Mouse (Mus musculus) retina, adult 2 months (tissue): ENCODE measurements around the gene Lbhd1.

Experiments used
- DNase-seq: peaks from one replicate; pipeline ENCODE4 v3.0.0-alpha.2; 2012; ENCODE audit warnings: low read depth, low spot score

The Lbhd1 gene

DNA sequence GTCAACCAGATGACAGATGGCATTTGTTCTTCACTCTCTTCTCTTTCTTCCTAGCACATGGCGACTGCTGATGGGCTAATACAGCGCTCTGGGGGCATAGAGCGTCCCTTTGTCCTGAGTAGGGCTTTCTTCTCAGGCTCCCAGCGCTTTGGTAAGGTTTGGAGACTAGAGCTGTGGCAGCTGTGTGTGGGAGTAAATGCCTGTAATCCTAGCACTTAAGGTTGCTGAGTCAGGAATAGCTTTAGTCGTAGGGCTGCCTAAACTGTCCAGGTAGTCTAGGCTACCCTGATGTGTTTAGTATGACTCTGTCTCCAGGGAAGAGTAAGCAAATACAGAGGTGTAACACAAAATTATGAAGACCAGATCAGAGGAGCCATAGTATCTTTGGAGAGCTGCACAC is 28.3 kb downstream of the Lbhd1 start:
- DNase-seq, result no peak

DNA sequence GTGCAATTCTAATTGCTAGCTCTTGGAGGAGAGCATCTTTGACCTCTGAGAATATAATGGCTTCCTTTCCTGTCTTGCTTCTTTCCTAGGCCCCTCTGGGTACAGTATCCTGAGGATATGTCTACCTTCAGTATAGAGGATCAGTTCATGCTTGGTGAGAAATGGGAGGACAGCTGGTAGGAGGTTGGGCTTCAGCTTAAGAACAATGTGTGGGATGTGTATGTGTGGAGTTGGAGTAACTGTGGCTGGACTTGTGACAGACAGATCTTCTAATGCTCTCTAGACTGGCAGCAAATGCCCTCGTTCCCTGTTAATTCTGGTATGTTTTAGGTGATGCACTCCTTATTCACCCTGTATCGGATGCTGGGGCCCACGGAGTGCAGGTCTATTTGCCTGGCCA is 30.7 kb downstream of the Lbhd1 start:
- DNase-seq, result no peak

DNA sequence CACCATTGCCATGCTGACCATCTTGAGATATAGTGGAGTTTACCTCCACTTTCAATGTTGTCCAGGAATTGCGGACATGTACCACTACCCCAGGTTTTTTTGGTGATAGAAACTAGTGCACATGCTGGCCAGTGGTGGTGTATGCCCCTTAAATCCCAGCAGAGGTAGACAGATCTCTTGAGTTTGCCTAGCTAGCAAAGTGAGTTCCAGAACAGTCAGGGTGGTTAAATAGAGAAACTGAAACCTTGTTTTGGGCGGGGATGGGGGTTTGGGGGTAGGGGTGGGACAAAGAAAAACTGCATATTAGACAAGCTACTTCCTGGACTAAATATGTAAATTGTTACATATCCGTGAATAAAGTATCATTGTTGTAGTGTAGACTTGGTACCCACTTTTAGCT is 35.5 kb downstream of the Lbhd1 start:
- no peak for DNase-seq

DNA sequence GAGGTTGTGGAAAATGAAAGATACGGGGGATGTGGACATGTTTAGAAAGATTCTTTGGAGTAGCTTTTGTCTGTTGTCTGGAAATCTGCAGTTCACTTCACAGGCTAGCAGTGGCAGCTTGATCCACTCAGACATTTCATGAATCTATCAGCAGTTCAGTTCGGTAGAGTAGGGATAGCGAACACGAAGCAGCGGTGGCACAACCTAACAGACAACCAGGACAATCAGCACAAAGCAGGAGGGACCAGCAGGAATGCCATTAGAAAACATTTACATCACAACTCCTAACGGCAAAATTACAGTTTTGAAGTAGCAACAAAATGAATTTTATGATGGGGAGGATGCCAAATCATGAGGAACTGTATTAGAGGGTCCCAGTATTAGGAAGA is 36.1 kb downstream of the Lbhd1 start:
- DNase-seq, result no peak

DNA sequence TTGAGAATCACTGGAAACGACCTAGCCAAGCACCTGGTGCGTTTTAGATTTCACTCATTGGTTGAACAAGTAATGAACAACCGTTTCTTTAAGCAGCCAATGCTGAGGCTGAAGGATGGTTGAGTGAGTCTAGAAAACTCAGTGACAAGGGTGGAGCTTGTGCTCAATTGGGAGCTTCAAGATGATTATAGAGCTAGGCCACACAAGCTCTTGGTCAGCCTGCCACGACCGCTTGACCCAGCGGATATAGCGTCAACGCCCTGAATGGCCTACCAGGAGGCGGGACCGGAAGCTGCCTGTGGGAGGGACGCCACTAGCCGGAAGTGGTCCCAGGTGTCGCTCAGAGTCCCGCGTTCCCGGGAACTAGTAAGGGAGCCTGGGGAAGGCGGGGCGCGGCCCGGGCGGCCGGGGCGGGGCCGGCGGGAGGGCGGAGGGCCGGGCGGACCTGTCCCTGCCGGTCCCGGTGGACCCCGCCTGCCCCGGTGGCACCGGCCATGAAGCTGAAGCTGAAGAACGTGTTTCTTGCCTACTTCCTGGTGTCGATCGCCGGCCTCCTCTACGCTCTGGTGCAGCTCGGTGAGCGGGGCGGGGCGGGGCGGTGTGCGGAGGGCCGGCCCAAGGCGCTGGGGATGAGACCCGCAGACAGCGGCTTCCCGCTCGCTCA is 36.7 kb downstream of the Lbhd1 start, which contains the start of gene B3gat3:
Gene B3gat3 (plus strand): TSS at position 302 of the 664 bp plus-strand sequence.
- DNase-seq, result peak; percentile 86

DNA sequence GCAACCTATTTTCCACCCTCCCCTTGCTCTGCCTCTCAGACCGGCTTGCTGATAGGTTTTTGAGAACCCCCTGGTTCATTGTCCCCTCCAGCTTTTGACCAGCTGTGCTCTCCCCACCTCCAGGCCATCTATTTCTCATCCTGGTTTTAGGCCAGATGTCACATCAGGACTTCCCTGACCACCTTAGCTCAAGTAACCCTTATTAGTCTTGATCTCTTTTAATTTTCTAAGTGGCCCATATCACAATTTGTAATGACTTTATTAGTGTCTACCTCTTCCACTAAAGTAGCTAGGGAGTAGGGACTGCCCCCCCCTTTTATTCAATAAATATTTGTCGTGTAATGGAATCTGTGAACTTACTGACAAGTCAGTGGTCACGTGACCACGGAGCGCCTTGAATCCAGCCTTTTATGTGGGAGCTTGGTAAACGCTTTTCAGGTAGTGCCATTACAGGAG is 37.3 kb downstream of the Lbhd1 start:
- DNase-seq, result no peak

DNA sequence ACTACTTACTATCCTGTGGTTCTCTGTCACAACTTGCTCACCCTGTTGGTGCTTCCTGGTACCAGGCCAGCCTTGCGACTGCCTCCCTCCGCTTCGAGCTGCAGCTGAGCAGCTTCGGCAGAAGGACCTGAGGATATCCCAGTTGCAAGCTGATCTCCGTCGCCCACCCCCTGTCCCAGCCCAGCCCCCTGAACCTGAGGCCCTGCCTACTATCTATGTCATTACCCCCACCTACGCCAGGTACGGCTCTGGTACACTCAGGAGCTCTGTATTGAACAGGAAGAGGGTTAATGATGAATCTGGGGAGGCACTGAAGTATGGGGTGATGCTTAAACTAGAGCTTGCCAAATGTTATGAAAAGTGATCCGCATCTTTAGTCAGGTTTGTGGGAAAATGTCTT is 38.2 kb downstream of the Lbhd1 start:
- DNase-seq, result no peak

DNA sequence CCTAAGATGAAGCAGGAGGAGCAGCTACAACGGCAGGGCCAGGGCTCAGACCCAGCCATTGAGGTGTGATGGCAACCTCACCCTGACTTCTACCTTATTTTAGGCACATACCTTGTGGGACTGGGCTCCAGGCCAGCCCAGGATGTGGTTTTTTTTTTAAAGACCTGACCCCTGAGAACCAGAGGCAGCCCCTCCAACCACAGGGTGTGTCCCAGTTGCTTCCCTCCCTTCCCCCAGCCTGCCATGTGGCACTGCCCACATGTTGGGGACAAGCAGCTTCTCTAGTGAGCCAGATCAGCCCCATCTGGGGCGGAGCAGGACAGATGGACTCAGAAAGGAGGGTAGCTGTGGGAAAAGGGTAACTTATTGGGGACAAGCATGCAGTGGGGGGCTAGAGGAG is 43.2 kb downstream of the Lbhd1 start:
- DNase-seq, result no peak

DNA sequence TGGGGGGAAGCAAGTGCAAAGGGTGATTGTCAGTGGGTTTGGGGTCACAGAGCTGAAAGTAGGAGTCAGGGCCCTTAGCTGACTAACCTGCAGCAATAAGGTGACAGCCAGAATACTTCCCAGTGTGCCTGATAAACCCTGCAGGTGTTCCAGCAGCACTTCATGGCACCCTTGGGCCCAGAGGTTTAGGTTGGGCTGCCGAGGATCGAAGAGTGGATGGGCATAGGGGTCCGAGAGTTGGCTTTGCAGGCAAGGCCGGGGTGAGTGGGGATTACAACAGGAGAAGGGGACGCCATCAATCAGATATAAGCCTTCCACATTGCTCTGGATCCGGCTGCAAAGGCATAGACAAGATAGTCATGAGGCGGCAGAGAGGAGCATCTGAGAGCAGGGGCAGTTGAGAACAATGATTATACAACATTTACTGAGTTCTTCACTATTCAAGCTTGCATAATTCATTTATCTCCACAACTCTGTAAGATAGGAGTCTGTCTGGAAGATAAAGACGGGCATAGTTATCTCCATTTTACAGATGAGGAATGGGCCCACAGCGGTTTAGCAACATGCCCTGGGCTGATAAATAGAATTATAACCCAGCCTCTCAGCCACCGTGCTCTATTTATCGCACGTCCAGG is 44.5 kb downstream of the Lbhd1 start:
- DNase-seq, result no peak

DNA sequence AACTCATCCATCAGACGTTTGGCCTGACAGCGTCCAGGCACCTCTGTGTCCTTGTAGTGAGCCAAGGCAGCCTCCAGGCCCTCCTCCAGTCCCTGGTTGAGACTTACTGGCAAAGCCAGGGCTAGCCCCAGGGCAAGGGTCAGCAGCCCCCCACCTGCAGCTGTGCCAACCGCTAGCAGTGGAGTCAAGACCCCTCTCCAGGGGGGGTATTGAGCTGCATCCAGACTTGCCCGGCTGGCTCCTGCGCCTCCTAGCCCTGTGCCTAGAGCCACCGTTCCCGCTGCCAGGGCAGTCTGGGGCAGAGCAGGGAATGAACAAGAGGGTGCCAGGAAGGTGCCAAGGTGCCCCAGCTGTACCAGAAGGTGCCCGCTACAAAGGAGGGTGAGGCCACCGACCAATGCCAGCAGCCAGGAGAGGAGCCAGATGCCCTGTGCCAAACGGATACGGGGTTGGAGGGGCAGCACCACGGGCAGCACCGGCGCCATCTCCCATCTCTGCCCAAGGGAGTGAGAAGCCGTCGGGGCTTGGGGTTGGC is 45.2 kb downstream of the Lbhd1 start:
- DNase-seq, result no peak

DNA sequence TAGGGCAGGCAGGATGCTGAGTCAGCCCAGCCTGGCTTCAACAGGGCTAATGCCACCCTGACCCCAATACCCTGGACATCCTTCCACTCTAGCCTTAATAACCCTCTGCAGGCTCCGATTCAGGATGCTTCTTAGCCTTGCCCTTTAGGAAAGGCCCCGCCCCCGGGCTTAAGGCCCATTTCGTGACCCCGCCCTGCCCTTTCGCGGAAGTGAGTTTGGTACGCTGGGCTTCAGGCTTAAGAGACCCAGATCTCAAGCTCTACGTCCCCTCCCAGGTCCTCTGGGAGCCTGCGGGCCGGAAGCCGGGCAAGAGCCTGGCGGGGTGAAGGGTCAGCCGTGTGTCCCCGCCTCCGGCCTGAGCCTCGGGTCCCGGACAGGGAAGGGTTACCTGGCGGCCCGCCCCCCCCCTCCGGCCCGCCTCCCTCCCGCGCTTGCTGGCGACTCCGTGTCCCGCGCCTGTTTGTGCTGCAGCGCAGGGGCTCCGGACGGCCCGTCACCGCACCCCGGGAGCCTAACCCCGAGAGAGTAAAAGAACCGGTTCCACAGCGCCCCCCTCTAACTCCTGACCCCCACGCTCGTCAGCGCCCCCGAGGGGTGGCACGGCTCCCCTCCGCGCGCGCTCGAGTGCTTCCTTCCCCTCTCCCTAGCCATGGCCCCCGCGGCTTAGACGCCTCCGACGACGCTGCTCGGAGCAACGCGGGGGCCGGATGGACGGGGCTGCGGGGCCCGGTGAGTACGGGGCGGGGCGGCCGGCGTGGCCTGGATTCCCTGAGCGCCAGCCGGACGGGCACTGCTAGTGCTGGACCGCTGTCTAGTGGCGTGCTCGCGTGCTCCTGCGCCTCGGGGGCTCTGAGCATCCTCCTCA is 45.9 kb downstream of the Lbhd1 start, which contains the start of the genes Rom1 and Eml3:
Gene Rom1 (minus strand): TSS at position 133 of the 865 bp plus-strand sequence.
Gene Eml3 (plus strand): TSS at position 329 of the 865 bp plus-strand sequence.
- peak; percentile 99 for DNase-seq

DNA sequence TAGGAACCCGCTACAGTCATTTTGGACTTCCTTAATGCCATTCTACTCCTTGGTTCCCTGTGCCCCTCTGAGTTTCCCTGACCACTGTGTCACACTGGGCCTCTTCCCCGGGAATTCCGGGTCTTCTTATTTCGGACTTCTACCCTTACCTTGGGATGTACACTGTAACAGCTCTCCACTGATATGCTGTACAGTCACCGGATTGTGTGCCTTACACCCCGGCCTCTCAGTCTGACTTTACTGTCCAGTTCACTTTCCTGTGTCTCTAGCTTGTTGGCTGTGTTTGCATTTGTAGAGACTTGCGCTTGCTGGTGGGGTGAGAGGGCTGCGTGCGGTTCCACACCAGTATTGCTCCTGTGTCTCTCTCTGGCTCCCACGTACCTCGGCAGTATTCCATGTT is 46.6 kb downstream of the Lbhd1 start:
- no peak for DNase-seq

DNA sequence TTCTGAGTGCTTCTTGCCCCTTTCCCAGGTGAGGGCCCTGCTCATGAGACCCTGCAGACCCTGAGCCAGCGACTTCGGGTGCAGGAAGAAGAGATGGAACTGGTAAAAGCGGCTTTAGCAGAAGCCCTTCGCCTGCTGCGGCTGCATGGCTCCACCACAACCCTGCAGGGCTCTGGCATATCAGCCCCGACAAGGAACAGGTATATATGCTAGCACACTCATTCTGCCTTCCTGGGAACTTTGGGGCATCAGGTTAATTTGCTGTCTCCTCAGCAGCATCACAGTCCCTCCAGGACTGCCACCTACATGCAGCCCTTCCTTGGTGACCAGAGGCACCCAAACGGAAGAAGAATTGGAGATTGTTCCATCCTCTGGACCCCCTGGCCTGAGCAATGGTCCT is 47.2 kb downstream of the Lbhd1 start:
- DNase-seq, result no peak

DNA sequence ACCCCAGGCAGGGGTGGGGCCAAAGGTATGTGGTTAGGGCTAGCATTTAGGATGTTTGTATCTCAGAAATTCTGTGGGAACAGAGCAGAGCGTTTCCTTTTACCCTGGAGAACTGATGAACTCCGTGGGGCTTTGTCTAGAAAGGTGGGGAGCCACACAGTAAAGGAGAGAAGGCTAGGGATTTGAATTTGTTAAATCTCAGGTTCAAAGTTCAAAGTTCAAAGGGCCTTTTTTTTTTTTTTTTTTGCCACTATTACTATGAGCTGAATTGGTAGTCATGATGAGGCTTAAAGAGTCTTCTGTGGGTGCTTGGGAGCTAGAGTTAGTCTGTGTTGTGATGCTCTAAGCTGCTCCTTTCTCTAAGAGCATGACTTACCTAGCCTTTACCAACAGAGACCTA is 53.2 kb downstream of the Lbhd1 start:
- no peak for DNase-seq

DNA sequence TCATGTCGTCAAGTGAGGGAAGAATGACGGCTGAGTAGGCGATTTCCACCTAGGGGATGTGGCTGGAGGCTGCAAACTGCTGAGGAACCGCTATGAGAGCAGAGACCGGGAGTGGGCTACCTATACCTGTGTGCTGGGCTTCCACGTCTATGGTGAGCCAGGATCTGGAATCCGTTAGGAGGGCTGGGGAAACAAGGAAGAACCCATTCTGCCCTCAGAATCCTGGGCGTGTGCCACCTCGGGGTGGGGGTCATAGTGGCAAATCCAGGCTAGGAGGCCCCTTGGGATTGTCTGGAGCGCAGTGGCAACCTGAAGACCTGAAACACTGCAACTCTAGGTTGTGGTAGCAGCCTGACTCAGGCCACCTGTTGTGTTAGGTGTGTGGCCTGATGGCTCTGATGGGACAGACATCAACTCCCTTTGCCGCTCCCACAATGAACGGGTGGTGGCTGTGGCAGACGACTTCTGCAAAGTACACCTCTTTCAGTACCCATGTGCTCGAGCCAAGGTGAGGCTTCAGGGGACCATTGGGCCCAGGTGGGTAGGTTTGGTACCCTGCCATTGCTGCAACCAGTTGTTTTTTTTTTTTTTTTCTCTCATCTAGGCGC is 57.1 kb downstream of the Lbhd1 start:
- DNase-seq, result no peak

DNA sequence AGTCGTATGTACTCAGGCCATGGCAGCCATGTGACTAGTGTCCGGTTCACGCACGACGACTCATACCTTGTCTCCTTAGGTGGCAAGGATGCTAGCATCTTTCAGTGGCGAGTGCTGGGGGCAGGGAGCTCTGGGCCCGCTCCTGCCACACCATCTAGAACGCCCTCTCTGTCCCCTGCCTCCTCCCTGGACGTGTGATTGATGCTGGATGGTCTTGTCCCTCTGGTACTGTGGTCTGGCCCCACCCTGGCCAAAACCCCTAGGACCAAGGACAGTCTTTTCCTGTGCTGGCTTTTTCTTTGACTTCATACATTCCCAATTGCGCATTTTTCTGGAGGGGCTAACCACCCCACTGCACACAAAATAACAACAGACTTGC is 57.6 kb downstream of the Lbhd1 start:
- DNase-seq, result no peak

DNA sequence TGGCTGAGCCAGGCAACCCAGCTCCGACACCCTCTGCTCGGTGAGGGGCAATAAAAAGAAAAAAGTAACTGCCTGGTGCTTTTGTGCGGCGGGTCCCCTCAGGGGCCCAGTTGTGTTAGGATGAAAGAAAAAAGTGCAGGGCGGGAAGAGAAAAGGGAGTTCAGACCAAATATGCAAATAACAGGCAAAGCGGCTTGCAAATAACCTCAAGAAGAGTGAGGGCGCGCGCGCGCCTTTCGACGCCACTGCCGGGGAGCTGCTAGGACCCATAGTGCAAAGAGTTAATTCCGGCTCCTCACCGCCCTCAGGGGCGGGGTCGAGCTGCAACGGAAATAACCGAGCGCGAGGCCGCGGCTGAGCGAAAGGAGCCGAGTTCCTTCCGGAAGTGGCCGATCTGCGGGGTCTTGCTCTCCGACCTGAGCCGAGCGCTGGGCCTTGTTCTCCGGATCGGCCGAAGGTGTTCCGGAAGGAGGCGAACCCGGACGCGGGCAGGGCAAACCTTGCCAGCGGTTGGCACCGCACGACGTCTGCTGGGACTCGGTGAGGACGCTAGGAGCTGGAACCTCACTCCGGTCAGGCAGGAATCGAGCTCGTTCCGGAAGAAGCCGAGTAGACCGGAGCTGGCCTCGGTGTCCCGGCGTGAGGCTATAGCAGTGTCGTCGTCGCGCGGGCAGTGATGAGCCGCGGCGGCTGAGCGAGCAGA is 58.1 kb downstream of the Lbhd1 start, which contains the start of gene Mta2:
Gene Mta2 (plus strand): TSS at position 361 of the 703 bp plus-strand sequence.
- DNase-seq, result peak; percentile 93
